Mouse (Mus musculus) heart, postnatal 10 days (tissue): ENCODE data around the gene Card6. TPM values are rescaled to one million over a fixed set of nuclear protein-coding genes. Genes with fewer than 3 reads are reported as not detected.

ENCODE experiments used
- DNase-seq, 2 experiments: peaks; one replicate each; pipeline ENCODE4 v3.0.0; 2021
- intact Hi-C: fragments of 180-260 bp; cut with DNase I; formaldehyde crosslinking; loops from one replicate; pipeline ENCODE4 v1.15.1; 2025
- total RNA-seq, 2 experiments: library from RNA; stranded (reverse); gene quantifications; 2 replicates each; pipeline ENCODE4 v1.2.3; 2021

Card6 gene
- total RNA-seq = 1 to 10 TPM; 5.6 to 6.7 TPM

- intact Hi-C loops = loop anchor here (2.0 to 5.0 kb wide), 2 partner anchors 21 to 1051 kb away; no protein-coding TSS in a partner anchor
Measured at GRCm38 (mm10) chr15:5107686-5108654, at the start of gene Card6. Gene Card6 (minus strand): TSS chr15:5108539.

GRCm38 (mm10) chr15:5157386-5157785 is 49.0 kb upstream of the Card6 start:
- intact Hi-C loops = no loop called here
- DNase-seq = peak in 1 of 2 experiments; percentile 10

More at GRCm38 (mm10) chr15:5107686-5108654, at the start of gene Card6:
- DNase-seq = peak; percentile 38 to 59

- no peak for DNase-seq
- intact Hi-C loops = no loop called here
Measured at GRCm38 (mm10) chr15:5156355-5156754, 48.0 kb upstream of the Card6 start.

- DNase-seq = no peak
- intact Hi-C loops = no loop called here
Measured at GRCm38 (mm10) chr15:5155093-5155492, 46.8 kb upstream of the Card6 start.

GRCm38 (mm10) chr15:5154621-5155020 is 46.3 kb upstream of the Card6 start:
- no peak for DNase-seq

GRCm38 (mm10) chr15:5152171-5152570 is 43.8 kb upstream of the Card6 start:
- intact Hi-C loops = no loop called here
- DNase-seq = no peak

More at GRCm38 (mm10) chr15:5154621-5155020, 46.3 kb upstream of the Card6 start:
- intact Hi-C loops = no loop called here

GRCm38 (mm10) chr15:5149187-5149586 is 40.8 kb upstream of the Card6 start:
- intact Hi-C loops = no loop called here
- DNase-seq = peak in 1 of 2 experiments; percentile 10

GRCm38 (mm10) chr15:5145196-5145945 is 37.0 kb upstream of the Card6 start:
- intact Hi-C loops = no loop called here
- no peak for DNase-seq

- intact Hi-C loops = no loop called here
- DNase-seq = peak; percentile 78 to 81
Measured at GRCm38 (mm10) chr15:5144021-5144778, 35.9 kb upstream of the Card6 start.

GRCm38 (mm10) chr15:5143361-5144020 is 35.2 kb upstream of the Card6 start, which contains the start of gene Prkaa1:
Gene Prkaa1 (plus strand): TSS chr15:5143861.
- DNase-seq = peak in 1 of 2 experiments; percentile 82
- intact Hi-C loops = loop anchor here (2.0 kb wide), 1 partner anchor 27 kb away; the partner anchor contains the start of gene Rpl37

GRCm38 (mm10) chr15:5142714-5143113 is 34.4 kb upstream of the Card6 start:
- intact Hi-C loops = loop anchor here (2.0 kb wide), 1 partner anchor 26 kb away; the partner anchor contains the start of gene Rpl37
- no peak for DNase-seq

- intact Hi-C loops = loop anchor here (2.0 kb wide), 1 partner anchor 25 kb away; the partner anchor contains the start of gene Rpl37
- DNase-seq = no peak
Measured at GRCm38 (mm10) chr15:5142047-5142446, 33.7 kb upstream of the Card6 start.

GRCm38 (mm10) chr15:5140357-5140756 is 32.0 kb upstream of the Card6 start:
- DNase-seq = no peak
- intact Hi-C loops = no loop called here

- intact Hi-C loops = no loop called here
- DNase-seq = no peak
Measured at GRCm38 (mm10) chr15:5139863-5140262, 31.5 kb upstream of the Card6 start.

GRCm38 (mm10) chr15:5139366-5139765 is 31.0 kb upstream of the Card6 start:
- no peak for DNase-seq
- intact Hi-C loops = no loop called here

- no peak for DNase-seq
- intact Hi-C loops = no loop called here
Measured at GRCm38 (mm10) chr15:5138021-5138856, 29.9 kb upstream of the Card6 start.

GRCm38 (mm10) chr15:5134945-5135483 is 26.7 kb upstream of the Card6 start:
- intact Hi-C loops = no loop called here
- no peak for DNase-seq

- DNase-seq = no peak
- intact Hi-C loops = no loop called here
Measured at GRCm38 (mm10) chr15:5134179-5134578, 25.8 kb upstream of the Card6 start.

GRCm38 (mm10) chr15:5133301-5133700 is 25.0 kb upstream of the Card6 start:
- intact Hi-C loops = no loop called here
- DNase-seq = no peak
